Mouse (Mus musculus) neural tube, embryonic 11.5 days (tissue): ENCODE data around the gene Abtb2. TPM values are rescaled to one million over a fixed set of nuclear protein-coding genes. Genes with fewer than 3 reads are reported as not detected.

Experiments used
- ATAC-seq: fragments of 200-750 bp; cut with Nextera tagmentation; 2 replicates; pipeline ENCODE4 v1.8.0; 2017; ENCODE audit warnings: moderate number of reproducible peaks, mild to moderate bottlenecking, moderate TSS enrichment, moderate library complexity; ENCODE audit not compliant: insufficient read depth, low FRiP score, low TSS enrichment
- DNase-seq: peaks from one replicate; pipeline ENCODE4 v3.0.0-alpha.2; 2015; ENCODE audit warnings: low spot score
- H3K27ac ChIP-seq: fragments of 300-500 bp; sonication (generic); 2 replicates; pipeline ENCODE4 v1.5.1; 2014; ENCODE audit warnings: low read depth, mild to moderate bottlenecking, low read length
- H3K27me3 ChIP-seq: fragments of 300-500 bp; sonication (generic); 2 replicates; pipeline ENCODE4 v1.6.1; 2014; ENCODE audit warnings: mild to moderate bottlenecking, low read length, mixed read lengths; ENCODE audit not compliant: control insufficient read depth, insufficient read depth
- H3K36me3 ChIP-seq: fragments of 300-500 bp; sonication (generic); 2 replicates; pipeline ENCODE4 v1.6.1; 2014; ENCODE audit warnings: mild to moderate bottlenecking, low read length, moderate library complexity, mixed read lengths; ENCODE audit not compliant: control insufficient read depth, insufficient read depth
- H3K4me1 ChIP-seq: fragments of 300-500 bp; sonication (generic); 2 replicates; pipeline ENCODE4 v1.6.1; 2014; ENCODE audit warnings: low read length, mixed read lengths; ENCODE audit not compliant: control insufficient read depth, insufficient read depth
- H3K4me2 ChIP-seq: fragments of 300-500 bp; sonication (generic); 2 replicates; pipeline ENCODE4 v1.6.1; 2014; ENCODE audit warnings: low read depth, mild to moderate bottlenecking, moderate library complexity
- H3K4me3 ChIP-seq: fragments of 300-500 bp; sonication (generic); 2 replicates; pipeline ENCODE4 v1.5.1; 2014; ENCODE audit warnings: low read depth, low read length
- H3K9ac ChIP-seq: fragments of 300-500 bp; sonication (generic); 2 replicates; pipeline ENCODE4 v1.6.1; 2014; ENCODE audit warnings: mild to moderate bottlenecking, low read length
- H3K9me3 ChIP-seq: fragments of 300-500 bp; sonication (generic); 2 replicates; pipeline ENCODE4 v1.6.1; 2016; ENCODE audit warnings: low read length; ENCODE audit not compliant: control insufficient read depth
- WGBS: fragments of 180-500 bp; shearing (Covaris S2); extraction: QIAGEN DNeasy Blood & Tissue Kit; methylation state at CpG from one replicate; pipeline ENCODE4 v1.1.7; 2014; 5-methylcytosine and 5-hydroxymethylcytosine counted together
- polyA plus RNA-seq: library from polyadenylated mRNA; unstranded; fragments of >200 nt; fragmentation: Nextera tagmentation; extraction: Ambion mirVana; gene quantifications from 2 replicates; pipeline ENCODE4 v1.2.1, GENCODE M21; 2014

Gene Abtb2
- polyA plus RNA-seq, 1 experiment from 2014 or later = 15.6 TPM

DNA sequence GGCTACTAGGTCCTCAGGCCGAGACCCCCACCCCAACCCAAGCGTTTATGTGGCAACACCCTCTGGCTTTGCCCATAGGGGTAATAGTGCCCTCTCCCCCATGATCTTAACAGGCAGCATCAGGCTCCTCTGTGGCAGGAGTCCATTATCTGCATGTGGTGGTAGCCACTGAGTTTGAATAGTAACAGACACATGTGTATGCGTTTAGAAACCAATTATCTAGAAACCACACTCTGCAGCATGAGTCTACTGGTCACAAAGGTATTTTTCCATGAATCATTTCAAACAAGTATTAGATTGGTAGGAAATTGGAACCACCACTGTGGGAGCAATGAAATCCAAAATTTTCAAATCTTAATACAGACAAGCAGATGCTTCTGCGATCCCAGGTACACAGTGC, 119.5 kb downstream of the Abtb2 start:
- no peak overlapping the region for H3K27ac ChIP-seq
- no peaks in the 10 kb centered on the region; the same call in 1 of the 2 replicates for H3K36me3 ChIP-seq
- no peak overlapping the region for H3K4me2 ChIP-seq
- H3K9ac ChIP-seq = no peak overlapping the region
- ATAC-seq (no peak), DNase-seq (no peak)
- H3K4me3 ChIP-seq = no peak overlapping the region
- H3K4me1 ChIP-seq = 0 out of 2 replicates have a peak, but pooled peaks cover under 1% of the 10 kb centered on the region
- H3K9me3 ChIP-seq = no peaks in the 10 kb centered on the region
- no peaks in the 10 kb centered on the region for H3K27me3 ChIP-seq
- 91% methylated on average over 4 of the region's 4 CpGs for WGBS

DNA sequence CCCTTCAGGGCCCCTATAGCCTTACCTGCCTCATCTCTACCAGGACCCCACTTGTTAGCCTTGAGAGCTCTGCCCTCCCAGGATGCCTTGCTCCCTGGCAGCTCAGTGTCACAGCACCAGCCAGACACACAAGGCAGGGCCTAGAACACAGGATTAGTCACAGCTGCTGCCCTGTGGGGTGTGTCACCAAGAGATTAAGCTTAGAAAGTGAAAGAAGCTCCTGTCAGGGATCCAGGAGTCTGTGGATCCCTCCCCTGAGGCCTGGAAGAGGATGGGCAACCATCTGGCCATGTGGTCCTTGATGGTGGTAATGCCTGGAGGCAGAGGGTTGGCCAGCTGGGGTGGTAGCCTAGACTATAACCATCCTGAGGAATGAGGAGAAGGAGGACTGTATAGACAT, 121.0 kb downstream of the Abtb2 start:
- ATAC-seq (no peak), DNase-seq (no peak)
- Histone ChIP-seq H3K4me2 (no peak overlapping the region), H3K36me3 (no peaks in the 10 kb centered on the region; the same call in 1 of the 2 replicates), H3K4me1 (0 out of 2 replicates have a peak, but pooled peaks cover 4% of the 10 kb centered on the region), H3K9ac (no peak overlapping the region), H3K9me3 (no peaks in the 10 kb centered on the region), H3K27ac (no peak overlapping the region), H3K4me3 (no peak overlapping the region), H3K27me3 (no peaks in the 10 kb centered on the region)

DNA sequence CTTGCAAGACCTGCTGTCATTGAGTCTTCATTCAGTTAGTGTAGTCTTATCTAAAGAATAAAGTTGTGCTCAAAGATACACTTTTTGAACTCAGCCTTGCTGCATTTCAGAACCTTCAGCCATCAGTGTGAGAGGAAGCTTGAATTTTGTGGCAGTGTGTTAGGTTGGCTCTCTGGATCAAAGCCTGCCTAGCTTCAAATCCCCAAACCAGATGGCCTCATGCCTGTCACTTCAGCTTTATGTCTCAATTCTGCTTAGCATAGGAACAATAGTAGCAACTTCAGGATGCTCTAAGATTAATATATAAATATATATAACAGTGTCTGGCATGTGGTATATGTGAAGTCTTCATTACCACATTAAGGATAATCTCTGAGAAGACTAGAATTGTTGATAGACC, 121.8 kb downstream of the Abtb2 start:
- Histone ChIP-seq H3K9me3 (no peaks in the 10 kb centered on the region), H3K27me3 (no peaks in the 10 kb centered on the region), H3K27ac (no peak overlapping the region), H3K9ac (no peak overlapping the region), H3K36me3 (no peaks in the 10 kb centered on the region; the same call in 1 of the 2 replicates), H3K4me1 (0 out of 2 replicates have a peak, but pooled peaks cover 4% of the 10 kb centered on the region), H3K4me2 (no peak overlapping the region), H3K4me3 (no peak overlapping the region)
- DNase-seq = no peak
- ATAC-seq = no peak

DNA sequence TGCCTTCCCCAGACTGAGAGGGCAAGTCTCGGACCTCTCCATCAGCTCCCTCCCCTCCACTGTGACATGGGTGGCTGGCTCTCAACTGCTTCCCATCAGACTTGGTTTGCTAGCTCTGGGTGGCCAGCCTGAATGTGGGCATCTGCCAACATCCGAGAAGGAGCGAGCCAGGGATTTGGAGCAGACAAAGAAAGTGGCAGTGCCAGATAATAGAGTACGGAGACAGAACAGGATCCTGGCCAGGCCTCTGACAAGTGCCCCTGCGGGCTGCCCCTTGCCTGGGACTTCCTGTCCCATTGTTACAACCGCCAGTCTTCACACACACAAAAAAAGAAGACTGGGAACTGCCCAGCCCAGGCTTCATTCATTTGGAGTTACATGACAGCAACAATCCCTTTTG, 124.3 kb downstream of the Abtb2 start:
- Histone ChIP-seq H3K4me2 (no peak overlapping the region), H3K27ac (no peak overlapping the region), H3K9me3 (no peaks in the 10 kb centered on the region), H3K9ac (no peak overlapping the region; the same call in 1 of the 2 replicates), H3K4me1 (0 out of 2 replicates have a peak, but pooled peaks cover 4% of the 10 kb centered on the region), H3K4me3 (no peak overlapping the region), H3K36me3 (no peaks in the 10 kb centered on the region), H3K27me3 (no peaks in the 10 kb centered on the region)
- DNase-seq = no peak
- 43% methylated on average over 6 of the region's 6 CpGs for WGBS
- no peak for ATAC-seq

DNA sequence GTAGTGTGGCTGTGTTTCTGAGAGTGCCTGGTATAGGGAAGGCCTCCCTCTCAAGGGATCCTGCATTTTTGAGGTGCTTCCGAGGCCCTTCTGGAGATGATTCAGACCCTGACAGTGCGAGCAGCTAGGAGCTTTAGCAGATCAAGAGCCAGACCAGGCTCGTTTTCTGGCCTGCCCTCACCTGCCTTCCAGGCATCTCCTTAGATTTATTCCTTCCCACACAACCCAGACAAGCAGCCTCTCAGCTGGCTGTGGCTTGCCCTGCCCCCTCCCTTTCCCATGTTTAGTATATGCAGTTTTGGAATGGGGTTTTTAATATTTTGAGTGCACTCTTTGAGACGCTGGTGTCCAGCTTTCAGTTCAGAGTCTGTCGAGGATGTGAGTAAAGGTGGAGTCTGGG, 124.7 kb downstream of the Abtb2 start:
- Histone ChIP-seq H3K4me3 (no peak overlapping the region), H3K4me2 (no peak overlapping the region), H3K36me3 (no peaks in the 10 kb centered on the region), H3K9me3 (no peaks in the 10 kb centered on the region), H3K27me3 (no peaks in the 10 kb centered on the region), H3K4me1 (0 out of 2 replicates have a peak, but pooled peaks cover 4% of the 10 kb centered on the region), H3K9ac (peak overlapping the region; percentile 6; the same call in 1 of the 2 replicates), H3K27ac (no peak overlapping the region)
- 62% methylated on average over 5 of the region's 5 CpGs for WGBS
- DNase-seq = no peak
- ATAC-seq = no peak

DNA sequence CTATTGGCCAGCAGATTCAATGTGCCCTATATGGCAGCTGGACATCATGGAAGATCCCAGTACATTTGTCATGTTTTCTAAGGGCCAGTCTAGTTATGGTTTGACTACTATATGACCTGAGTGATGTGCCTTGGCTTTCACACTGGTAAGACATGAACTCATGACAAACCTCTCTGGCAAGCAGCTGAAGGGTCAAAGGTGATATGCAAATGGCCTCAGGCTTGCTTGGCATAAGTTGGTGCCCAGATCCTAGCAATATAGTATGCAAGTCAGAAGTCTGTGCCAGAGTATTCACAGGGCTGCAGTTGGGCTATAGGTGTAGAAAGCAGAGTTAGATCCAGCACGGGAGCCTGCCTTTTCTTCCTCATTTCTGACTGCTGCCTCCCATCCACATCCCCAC, 125.2 kb downstream of the Abtb2 start:
- Histone ChIP-seq H3K4me3 (no peak overlapping the region), H3K9me3 (no peaks in the 10 kb centered on the region), H3K27ac (no peak overlapping the region), H3K36me3 (no peaks in the 10 kb centered on the region), H3K27me3 (no peaks in the 10 kb centered on the region), H3K4me1 (0 out of 2 replicates have a peak, but pooled peaks cover 4% of the 10 kb centered on the region), H3K9ac (0 out of 2 replicates have a peak overlapping the region, but pooled peaks have one; percentile 6), H3K4me2 (no peak overlapping the region)
- DNase-seq (no peak), ATAC-seq (no peak)
- 85% methylated on average over 1 of the region's 1 CpGs for WGBS

DNA sequence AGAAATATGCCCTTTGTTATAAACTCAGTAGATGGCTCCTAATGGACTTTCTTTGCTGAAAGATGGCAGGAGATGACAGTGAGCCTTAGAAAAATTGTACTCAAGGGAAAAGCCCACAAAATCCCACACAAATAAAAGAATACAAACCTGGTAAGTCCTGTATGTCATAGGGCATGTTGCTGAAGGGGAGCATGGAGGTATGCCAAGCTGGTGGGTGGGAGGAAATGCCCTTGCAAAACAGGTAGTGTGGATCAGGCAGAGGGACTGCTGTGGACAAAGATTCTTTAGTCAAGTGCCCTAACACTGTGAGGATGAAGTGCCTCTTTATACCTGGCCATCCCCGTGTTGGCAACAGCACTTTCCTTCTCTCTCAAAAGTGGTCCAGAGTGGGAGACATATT, 126.7 kb downstream of the Abtb2 start:
- WGBS = 85% methylated on average over 1 of the region's 1 CpGs
- Histone ChIP-seq H3K9ac (no peak overlapping the region), H3K4me1 (0 out of 2 replicates have a peak, but pooled peaks cover 4% of the 10 kb centered on the region), H3K4me3 (no peak overlapping the region), H3K9me3 (no peaks in the 10 kb centered on the region), H3K27ac (no peak overlapping the region), H3K27me3 (no peaks in the 10 kb centered on the region), H3K36me3 (no peaks in the 10 kb centered on the region), H3K4me2 (no peak overlapping the region)
- no peak for ATAC-seq
- no peak for DNase-seq

DNA sequence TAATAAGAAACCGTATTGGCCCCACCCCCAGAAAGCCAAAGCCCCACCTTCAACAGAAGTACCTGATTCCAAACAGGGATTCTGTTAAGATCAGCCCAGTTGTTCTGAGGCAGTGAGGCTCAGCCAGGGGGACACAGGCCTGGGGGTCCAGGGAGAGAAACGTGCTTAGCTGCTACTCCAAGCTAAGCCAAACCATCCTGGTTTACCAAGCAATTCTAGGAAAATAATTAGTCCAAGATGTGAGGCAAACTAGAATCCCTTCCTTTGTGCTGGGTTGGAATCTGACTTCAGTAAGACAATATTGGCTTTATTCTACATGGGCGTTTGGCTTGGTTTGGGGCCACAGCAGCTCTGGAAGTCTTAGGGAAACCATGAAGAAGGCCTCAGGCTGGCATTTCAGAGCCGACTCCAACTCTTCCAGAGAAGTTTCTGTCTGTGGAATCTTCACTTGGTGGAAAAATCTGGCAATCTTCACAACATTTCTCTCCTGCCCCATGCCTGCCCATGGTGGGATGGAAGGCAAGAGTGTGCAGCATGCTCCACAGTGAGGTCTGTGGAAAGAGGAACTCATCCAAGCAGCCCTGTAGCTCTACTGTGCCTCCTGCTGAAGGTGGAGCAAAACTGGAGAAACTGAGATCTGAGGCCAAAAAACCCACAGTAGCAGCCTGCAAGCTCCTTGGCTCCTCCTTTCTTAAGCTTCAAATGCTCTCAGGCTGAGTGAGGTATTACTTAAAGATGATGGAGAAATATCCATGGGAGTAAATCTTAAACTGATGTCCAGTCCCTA, 128.9 kb downstream of the Abtb2 start:
- no peak overlapping the region for H3K4me2 ChIP-seq
- no peaks in the 10 kb centered on the region for H3K36me3 ChIP-seq
- H3K9ac ChIP-seq = no peak overlapping the region
- ATAC-seq = no peak
- no peak for DNase-seq
- 77% methylated on average over 4 of the region's 4 CpGs for WGBS
- no peak overlapping the region for H3K27ac ChIP-seq
- no peak overlapping the region for H3K4me3 ChIP-seq
- no peaks in the 10 kb centered on the region for H3K9me3 ChIP-seq
- H3K4me1 ChIP-seq = 0 out of 2 replicates have a peak, but pooled peaks cover 4% of the 10 kb centered on the region
- no peaks in the 10 kb centered on the region for H3K27me3 ChIP-seq

DNA sequence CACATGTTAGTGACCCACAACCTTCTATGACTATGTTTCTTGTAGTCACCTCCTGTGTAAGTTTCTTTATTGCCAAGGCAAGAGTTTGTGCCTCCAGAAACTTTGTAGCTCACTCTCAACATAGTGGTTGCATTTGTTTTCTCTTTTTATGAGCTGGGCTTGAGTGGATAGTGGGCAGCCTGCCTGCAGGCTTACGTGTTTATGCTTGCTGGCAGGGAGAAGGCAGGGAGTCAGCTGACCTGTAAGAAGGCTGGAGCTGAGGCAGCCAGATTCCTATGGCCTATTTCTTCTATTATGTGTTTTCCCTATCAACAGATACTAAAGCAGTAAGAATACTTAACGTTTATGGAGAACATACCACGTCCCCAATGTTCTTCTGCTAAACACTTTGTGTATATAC, 130.1 kb downstream of the Abtb2 start:
- no peaks in the 10 kb centered on the region for H3K4me1 ChIP-seq
- H3K9me3 ChIP-seq = no peaks in the 10 kb centered on the region
- no peak for DNase-seq
- no peak overlapping the region for H3K4me3 ChIP-seq
- no peak overlapping the region for H3K9ac ChIP-seq
- H3K27me3 ChIP-seq = no peaks in the 10 kb centered on the region
- WGBS = 81% methylated on average over 3 of the region's 3 CpGs
- ATAC-seq = no peak
- H3K27ac ChIP-seq = no peak overlapping the region
- no peak overlapping the region for H3K4me2 ChIP-seq
- H3K36me3 ChIP-seq = no peaks in the 10 kb centered on the region
